Mouse (Mus musculus) heart, embryonic 11.5 days (tissue): Measurements from ENCODE around the gene Snhg11. TPM values are rescaled to one million over a fixed set of nuclear protein-coding genes. Genes with fewer than 3 reads are reported as not detected.
A peak's percentile ranks its signal among the peaks of the same experiment; 100 is the strongest.

ENCODE experiments used
- ATAC-seq: fragments of 200-750 bp; cut with Nextera tagmentation; replicated peaks from 2 replicates; pipeline ENCODE4 v1.8.0; 2017; ENCODE audit warnings: moderate library complexity; ENCODE audit not compliant: insufficient number of reproducible peaks, low FRiP score, low TSS enrichment
- H3K27ac ChIP-seq: fragments of 300-500 bp; sonication (generic); 2 replicates; pipeline ENCODE4 v1.5.1; 2014; ENCODE audit warnings: mild to moderate bottlenecking, low read depth, low read length
- H3K27me3 ChIP-seq: fragments of 300-500 bp; sonication (generic); 2 replicates; pipeline ENCODE4 v1.6.1; 2014; ENCODE audit warnings: mild to moderate bottlenecking, low read length, mixed read lengths; ENCODE audit not compliant: control insufficient read depth, insufficient read depth
- H3K36me3 ChIP-seq: fragments of 300-500 bp; sonication (generic); 2 replicates; pipeline ENCODE4 v1.6.1; 2014; ENCODE audit warnings: mild to moderate bottlenecking, low read length, moderate library complexity, mixed read lengths; ENCODE audit not compliant: control insufficient read depth, insufficient read depth
- H3K4me1 ChIP-seq: fragments of 300-500 bp; sonication (generic); 2 replicates; pipeline ENCODE4 v1.6.1; 2014; ENCODE audit warnings: low read length; ENCODE audit not compliant: control insufficient read depth, insufficient read depth
- H3K4me2 ChIP-seq: fragments of 300-500 bp; sonication (generic); 2 replicates; pipeline ENCODE4 v1.6.1; 2014; ENCODE audit warnings: mild to moderate bottlenecking, moderate library complexity
- H3K4me3 ChIP-seq: fragments of 300-500 bp; sonication (generic); 2 replicates; pipeline ENCODE4 v1.5.1; 2014; ENCODE audit warnings: low read depth, low read length
- H3K9ac ChIP-seq: fragments of 300-500 bp; sonication (generic); 2 replicates; pipeline ENCODE4 v1.6.1; 2014; ENCODE audit warnings: mild to moderate bottlenecking, low read depth, low read length, moderate library complexity
- H3K9me3 ChIP-seq: fragments of 300-500 bp; sonication (generic); replicated peaks from 2 replicates; pipeline ENCODE4 v1.6.1; 2016; ENCODE audit warnings: low read length; ENCODE audit not compliant: control insufficient read depth
- WGBS: fragments of 180-500 bp; shearing (Covaris S2); extraction: QIAGEN DNeasy Blood & Tissue Kit; methylation state at CpG from one replicate; pipeline ENCODE4 v1.1.7; 2014; ENCODE audit not compliant: insufficient replicate concordance; 5-methylcytosine and 5-hydroxymethylcytosine counted together
- polyA plus RNA-seq: library from polyadenylated mRNA; unstranded; fragments of >200 nt; fragmentation: Nextera tagmentation; extraction: Ambion mirVana; gene quantifications from 2 replicates; pipeline ENCODE4 v1.2.1, GENCODE M21; 2014

The Snhg11 gene
- polyA plus RNA-seq, 1 experiment from 2014 or later: 1.6 TPM

DNA sequence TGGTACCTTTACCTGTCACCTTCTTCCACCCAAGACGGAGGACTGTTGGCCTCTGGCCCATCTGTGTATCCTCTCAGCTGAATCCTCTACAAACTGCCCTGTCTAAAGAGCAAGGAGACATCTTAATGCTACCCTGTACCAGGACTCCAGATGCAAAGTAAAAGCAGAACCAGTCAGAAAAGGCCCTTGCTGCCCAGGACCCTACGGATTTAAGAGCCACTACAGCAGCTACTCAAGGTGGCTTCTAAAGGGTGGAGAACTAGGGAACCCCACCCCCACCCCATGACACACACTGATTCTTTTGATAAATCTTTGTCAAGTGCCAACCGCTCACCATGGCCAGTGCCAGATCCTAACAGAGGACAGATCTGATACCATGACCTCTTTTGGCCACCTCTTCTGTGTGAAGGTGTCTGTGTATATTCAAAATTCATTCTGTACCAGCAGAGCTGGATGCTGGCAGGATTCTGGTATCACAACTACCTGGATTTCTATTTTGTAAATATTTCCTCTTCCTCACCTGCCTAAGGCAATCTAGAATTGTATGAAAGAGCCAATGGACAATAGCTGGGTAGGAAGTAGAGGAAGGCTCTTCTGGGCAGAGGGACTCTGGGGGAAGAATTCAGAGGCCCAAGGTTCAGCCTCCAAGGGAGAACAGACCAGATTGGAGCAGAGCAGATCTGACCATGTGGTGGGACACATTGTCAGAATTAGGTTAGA, 22.5 kb upstream of the Snhg11 start:
- Histone ChIP-seq H3K27me3 (no peaks in the 10 kb centered on the region), H3K4me3 (no peak overlapping the region), H3K9me3 (no peaks in the 10 kb centered on the region), H3K4me2 (no peak overlapping the region), H3K9ac (no peak overlapping the region), H3K27ac (no peak overlapping the region), H3K4me1 (no peaks in the 10 kb centered on the region), H3K36me3 (peaks cover 30% of the 10 kb centered on the region)
- ATAC-seq: no peak
- 72% methylated on average over 3 of the region's 3 CpGs for WGBS

DNA sequence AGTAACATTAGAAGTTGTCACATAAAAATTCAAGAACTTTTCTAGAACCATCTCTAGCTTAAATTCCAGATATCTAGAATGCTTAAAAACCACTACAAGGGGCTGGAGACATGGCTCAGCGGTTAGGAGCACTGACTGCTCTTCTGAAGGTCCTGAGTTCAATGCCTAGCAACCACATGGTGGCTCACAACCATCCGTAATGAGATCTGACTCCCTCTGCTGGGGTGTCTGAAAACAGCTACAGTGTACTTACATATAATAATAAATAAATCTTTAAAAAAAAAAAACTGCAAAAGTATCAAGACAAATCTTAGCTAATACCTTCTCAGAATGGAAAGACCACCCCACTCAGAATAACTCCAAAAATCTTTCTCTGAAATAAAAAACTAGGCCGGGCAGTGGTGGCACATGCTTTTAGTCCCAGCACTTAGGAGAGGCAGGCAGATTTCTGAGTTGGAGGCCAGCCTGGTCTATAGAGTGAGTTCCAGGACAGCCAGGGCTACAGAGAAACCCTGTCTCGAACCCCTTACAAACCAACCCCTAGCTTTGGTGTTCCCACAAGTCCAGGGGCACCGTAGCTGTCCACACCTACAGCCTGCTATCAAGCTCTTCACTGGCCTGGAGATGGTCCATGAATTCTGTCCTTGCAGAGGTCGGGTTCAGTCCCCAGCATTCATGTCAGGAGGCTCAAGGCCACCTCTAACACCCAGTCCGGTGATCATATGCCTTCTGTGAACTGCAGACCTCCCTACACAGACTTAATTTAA, 20.9 kb upstream of the Snhg11 start:
- H3K4me1 ChIP-seq: peaks cover 4% of the 10 kb centered on the region
- no peaks in the 10 kb centered on the region for H3K27me3 ChIP-seq
- no peak overlapping the region for H3K4me3 ChIP-seq
- H3K36me3 ChIP-seq: peaks cover 44% of the 10 kb centered on the region
- 77% methylated on average over 7 of the region's 7 CpGs for whole genome bisulfite sequencing
- no peak overlapping the region for H3K27ac ChIP-seq
- H3K9me3 ChIP-seq: no peaks in the 10 kb centered on the region
- ATAC-seq: no peak
- H3K9ac ChIP-seq: no peak overlapping the region
- no peak overlapping the region for H3K4me2 ChIP-seq

DNA sequence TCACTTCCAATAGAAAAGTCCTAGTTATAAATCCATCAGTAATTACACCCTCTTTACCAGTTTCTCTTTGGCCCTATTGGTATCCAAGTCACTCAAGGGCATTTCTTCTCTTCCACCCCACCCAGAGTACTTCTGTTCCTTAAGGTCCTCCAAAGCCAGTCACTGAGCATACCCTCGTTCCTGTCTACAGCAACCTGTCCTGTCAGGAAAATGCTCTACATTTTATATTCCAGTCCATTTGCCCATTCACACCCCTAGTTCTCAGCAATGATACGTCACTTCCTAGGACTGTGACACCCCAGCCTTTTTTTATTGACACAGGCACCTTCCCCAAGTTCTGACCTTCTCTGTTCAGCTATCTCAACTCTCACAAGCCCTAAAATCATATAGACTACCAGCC, 20.2 kb upstream of the Snhg11 start:
- H3K4me2 ChIP-seq: no peak overlapping the region
- H3K4me1 ChIP-seq: peaks cover 11% of the 10 kb centered on the region
- H3K9me3 ChIP-seq: no peaks in the 10 kb centered on the region
- H3K4me3 ChIP-seq: no peak overlapping the region
- WGBS: 82% methylated on average over 2 of the region's 2 CpGs
- no peaks in the 10 kb centered on the region for H3K27me3 ChIP-seq
- peaks cover 46% of the 10 kb centered on the region for H3K36me3 ChIP-seq
- ATAC-seq: no peak
- H3K9ac ChIP-seq: no peak overlapping the region
- no peak overlapping the region for H3K27ac ChIP-seq

DNA sequence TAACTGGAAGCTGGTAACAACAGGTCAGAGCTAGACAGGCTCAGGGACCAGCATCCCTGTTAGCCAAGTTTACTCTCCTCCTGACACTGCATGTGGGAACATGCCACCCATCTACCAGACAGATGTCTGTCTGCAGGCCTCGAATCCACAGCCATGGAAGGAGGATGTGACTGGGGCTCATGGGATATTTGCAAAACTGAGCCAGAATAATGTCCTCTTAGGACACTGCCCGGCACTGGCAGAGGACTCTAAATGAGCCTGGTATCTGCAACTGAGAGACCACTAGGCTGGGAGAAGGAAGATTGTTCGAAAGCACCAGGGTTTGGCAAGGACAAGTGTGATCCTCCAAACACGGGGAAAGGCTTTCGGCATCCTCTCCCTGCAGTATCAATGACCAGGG, 19.3 kb upstream of the Snhg11 start:
- H3K9ac ChIP-seq: no peak overlapping the region
- H3K4me2 ChIP-seq: no peak overlapping the region
- ATAC-seq: no peak
- no peaks in the 10 kb centered on the region for H3K9me3 ChIP-seq
- H3K4me3 ChIP-seq: no peak overlapping the region
- WGBS: 90% methylated on average over 5 of the region's 5 CpGs
- peaks cover 46% of the 10 kb centered on the region for H3K36me3 ChIP-seq
- no peaks in the 10 kb centered on the region for H3K27me3 ChIP-seq
- H3K27ac ChIP-seq: no peak overlapping the region
- peaks cover 15% of the 10 kb centered on the region for H3K4me1 ChIP-seq

DNA sequence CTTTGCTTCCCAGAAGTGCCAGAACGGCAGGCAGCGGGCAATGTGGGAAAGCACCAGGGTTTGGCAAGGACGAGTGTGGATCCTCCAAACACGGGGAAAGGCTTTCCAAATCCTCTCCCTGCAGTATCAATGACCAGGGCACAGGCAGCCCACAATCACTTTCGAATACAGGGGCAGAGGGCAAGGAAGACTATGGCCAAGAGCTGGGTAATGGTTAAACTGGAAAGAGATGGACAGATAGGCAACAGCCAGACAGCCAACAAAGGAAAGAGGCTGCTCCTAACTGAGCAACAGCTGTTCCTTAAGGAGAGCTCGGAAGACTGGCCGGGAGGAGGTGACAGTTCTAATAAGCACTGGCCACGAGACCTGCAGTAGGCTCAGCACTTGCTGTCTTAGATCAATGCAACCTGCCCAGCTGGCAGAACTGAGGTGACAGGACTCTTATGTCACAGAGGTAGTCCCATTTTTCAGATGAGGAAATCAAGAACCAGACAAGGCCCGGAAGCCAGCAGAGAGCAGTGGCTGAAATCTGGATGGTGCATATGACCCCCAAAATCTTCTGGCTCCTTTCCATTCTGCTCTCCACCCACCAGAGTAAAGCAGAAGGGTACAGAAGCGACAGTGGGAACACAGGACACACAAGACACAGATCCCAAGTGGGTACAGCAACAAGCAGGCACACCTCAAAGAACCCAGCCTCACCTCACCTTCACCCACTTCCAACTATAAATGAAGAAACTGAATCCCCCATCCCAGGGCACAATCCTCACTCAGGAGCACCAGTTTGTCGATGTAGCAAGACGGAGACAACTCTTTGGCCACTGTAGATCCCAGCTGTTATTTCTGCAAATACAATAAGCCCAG, 15.4 kb upstream of the Snhg11 start:
- Histone ChIP-seq H3K4me2 (peak overlapping the region; percentile 87), H3K9ac (peak overlapping the region; percentile 88), H3K4me1 (peaks cover 15% of the 10 kb centered on the region), H3K27ac (no peak overlapping the region), H3K4me3 (peak overlapping the region; percentile 70), H3K9me3 (no peaks in the 10 kb centered on the region), H3K36me3 (peaks cover 42% of the 10 kb centered on the region), H3K27me3 (no peaks in the 10 kb centered on the region)
- WGBS: 75% methylated on average over 12 of the region's 12 CpGs
- no peak for ATAC-seq

DNA sequence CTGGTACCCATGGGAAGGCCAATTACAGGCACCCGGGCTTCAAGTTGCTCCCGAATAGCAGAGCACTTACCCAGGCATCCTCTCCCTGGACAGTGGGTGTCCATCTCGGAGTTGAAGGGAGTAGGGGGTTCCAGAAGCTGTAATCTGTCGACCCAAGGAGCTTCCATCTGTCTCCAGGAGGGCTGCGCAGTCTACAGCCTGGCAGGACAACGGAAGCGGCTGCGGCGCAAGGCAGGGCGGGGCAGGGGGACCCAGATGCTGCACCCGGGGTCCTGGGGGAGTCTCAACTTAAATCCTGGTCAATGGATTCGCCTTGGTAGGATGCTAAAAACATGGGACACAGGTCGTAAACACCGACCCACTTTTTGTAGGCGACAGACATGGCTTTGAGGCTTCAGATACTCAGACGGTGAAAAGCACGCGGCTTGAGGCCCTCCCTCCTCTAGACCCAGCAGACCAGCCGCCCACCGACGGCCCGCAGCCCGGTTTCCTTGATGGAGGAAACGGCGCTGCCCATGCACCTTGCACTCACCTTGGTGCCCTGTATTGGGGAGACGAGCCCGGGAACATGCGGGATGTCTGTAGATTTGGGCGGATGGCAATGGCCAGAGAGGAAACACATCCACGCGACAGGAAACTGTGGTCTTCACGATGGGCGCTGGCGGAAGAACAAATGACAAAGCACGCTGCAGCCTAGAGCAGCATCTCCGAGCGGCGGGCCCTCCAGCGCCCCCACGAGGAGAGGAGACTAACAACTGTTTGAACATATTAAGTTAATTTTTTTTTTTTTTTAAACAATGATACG, 14.4 kb upstream of the Snhg11 start:
- H3K27me3 ChIP-seq: no peaks in the 10 kb centered on the region
- peaks cover 32% of the 10 kb centered on the region for H3K36me3 ChIP-seq
- WGBS: under 1% methylated on average over 41 of the region's 41 CpGs
- H3K4me3 ChIP-seq: peak overlapping the region; percentile 70
- no peaks in the 10 kb centered on the region for H3K9me3 ChIP-seq
- peak overlapping the region; percentile 88 for H3K9ac ChIP-seq
- ATAC-seq: peak; percentile 81
- H3K4me2 ChIP-seq: peak overlapping the region; percentile 87
- peak overlapping the region; percentile 78 for H3K27ac ChIP-seq
- peaks cover 15% of the 10 kb centered on the region for H3K4me1 ChIP-seq

DNA sequence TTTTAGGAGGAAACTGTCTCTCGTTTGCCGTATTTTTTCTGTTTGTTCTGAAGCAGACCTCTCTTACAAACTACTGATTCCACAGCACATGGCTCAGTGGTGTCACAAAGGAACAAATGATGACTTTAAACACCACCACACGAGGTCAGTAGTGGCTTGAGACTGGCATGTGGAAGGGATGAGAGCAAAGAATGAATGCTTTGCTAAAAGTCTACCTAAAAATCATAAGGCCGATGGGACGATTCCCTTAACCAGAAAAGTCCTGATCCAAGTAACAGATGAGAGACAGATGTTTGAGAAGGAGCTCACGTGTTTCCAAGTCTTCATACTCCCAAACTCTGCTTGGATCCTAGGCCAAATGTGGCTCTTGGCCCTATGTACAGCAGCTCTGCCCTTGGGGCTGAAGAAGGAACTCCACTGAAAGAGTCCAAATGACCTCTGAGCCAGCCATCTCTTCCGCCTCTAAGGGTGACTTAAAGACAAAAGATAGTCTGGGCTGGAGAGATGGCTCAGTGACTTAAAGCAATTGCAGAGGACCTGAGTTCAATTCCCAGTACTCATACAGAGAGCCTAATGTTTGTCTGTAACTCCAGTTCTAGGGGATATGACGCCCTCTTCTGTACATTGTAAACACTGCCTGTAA, 13.6 kb upstream of the Snhg11 start:
- Histone ChIP-seq H3K4me2 (peak overlapping the region; percentile 87), H3K4me3 (peak overlapping the region; percentile 70), H3K9ac (0 out of 2 replicates have a peak overlapping the region, but pooled peaks have one; percentile 18), H3K36me3 (peaks cover 25% of the 10 kb centered on the region), H3K4me1 (peaks cover 15% of the 10 kb centered on the region), H3K9me3 (no peaks in the 10 kb centered on the region), H3K27ac (peak overlapping the region; percentile 22; the same call in 1 of the 2 replicates), H3K27me3 (no peaks in the 10 kb centered on the region)
- ATAC-seq: no peak
- WGBS: 39% methylated on average over 8 of the region's 8 CpGs
